Mouse (Mus musculus): ENCODE data around the gene Syt12. TPM values are rescaled to one million over a fixed set of nuclear protein-coding genes. Genes with fewer than 3 reads are reported as not detected.

Syt12 gene
- polyA plus RNA-seq, 1 experiment from 2014 or later = 2.5 TPM

GRCm38 (mm10) chr19:4404840-4405239 is 72.4 kb downstream of the Syt12 start:
- ATAC-seq (ENCODE audit: low FRiP score, low TSS enrichment) (no peak), DNase-seq (ENCODE audit: low spot score) (no peak)
- TF ChIP-seq CTCF (IDR thresholded peaks at IDR 0.05; ENCODE audit: low read depth) = no peak
- Histone ChIP-seq H3K27ac (replicated peaks) (no peak overlapping the region), H3K9ac (ENCODE audit: low read length) (no peak overlapping the region), H3K4me1 (replicated peaks; ENCODE audit: control insufficient read depth, insufficient read depth) (no peaks in the 10 kb centered on the region), H3K36me3 (ENCODE audit: control insufficient read depth, insufficient read depth, low read length) (no peaks in the 10 kb centered on the region), H3K9me3 (ENCODE audit: control insufficient read depth, low read length) (no peaks in the 10 kb centered on the region), H3K4me2 (replicated peaks; ENCODE audit: low read depth) (no peak overlapping the region), H3K27me3 (ENCODE audit: control insufficient read depth, insufficient read depth, low read length) (no peaks in the 10 kb centered on the region), H3K4me3 (ENCODE audit: low read depth, low read length) (no peak overlapping the region)
- 96% methylated on average over 2 of the region's 2 CpGs for whole genome bisulfite sequencing

- no peak for TF ChIP-seq CTCF (IDR thresholded peaks at IDR 0.05; ENCODE audit: low read depth)
- TF ChIP-seq EP300 (optimal IDR thresholded peaks at IDR 0.05) = no peak
- Histone ChIP-seq H3K4me3 (ENCODE audit: low read depth, low read length) (no peak overlapping the region), H3K9me3 (ENCODE audit: control insufficient read depth, low read length) (no peaks in the 10 kb centered on the region), H3K27me3 (ENCODE audit: control insufficient read depth, insufficient read depth, low read length) (no peaks in the 10 kb centered on the region), H3K9ac (ENCODE audit: low read length) (no peak overlapping the region), H3K4me1 (replicated peaks; ENCODE audit: control insufficient read depth, insufficient read depth) (no peaks in the 10 kb centered on the region), H3K4me2 (replicated peaks; ENCODE audit: low read depth) (no peak overlapping the region), H3K27ac (replicated peaks) (no peak overlapping the region), H3K36me3 (ENCODE audit: control insufficient read depth, insufficient read depth, low read length) (no peaks in the 10 kb centered on the region)
- no peak for DNase-seq (ENCODE audit: low spot score)
- 63% methylated on average over 4 of the region's 4 CpGs for WGBS
- no peak for ATAC-seq (ENCODE audit: low FRiP score, low TSS enrichment)
Measured at GRCm38 (mm10) chr19:4398959-4399358, 78.3 kb downstream of the Syt12 start.

- H3K4me3 ChIP-seq (ENCODE audit: low read depth, low read length) = peak overlapping the region; percentile 69
- H3K4me2 ChIP-seq (replicated peaks; ENCODE audit: low read depth) = peak overlapping the region; percentile 95
- H3K27ac ChIP-seq (replicated peaks) = peak overlapping the region; percentile 93
- H3K36me3 ChIP-seq (ENCODE audit: control insufficient read depth, insufficient read depth, low read length) = no peaks in the 10 kb centered on the region
- TF ChIP-seq EP300 (optimal IDR thresholded peaks at IDR 0.05) (no peak), CTCF (IDR thresholded peaks at IDR 0.05; ENCODE audit: low read depth) (no peak)
- no peak for ATAC-seq (ENCODE audit: low FRiP score, low TSS enrichment)
- peak overlapping the region; percentile 86 for H3K9ac ChIP-seq (ENCODE audit: low read length)
- DNase-seq (ENCODE audit: low spot score) = no peak
- no peaks in the 10 kb centered on the region for H3K4me1 ChIP-seq (replicated peaks; ENCODE audit: control insufficient read depth, insufficient read depth)
- 38% methylated on average over 8 of the region's 8 CpGs for WGBS
- H3K27me3 ChIP-seq (ENCODE audit: control insufficient read depth, insufficient read depth, low read length) = no peaks in the 10 kb centered on the region
- H3K9me3 ChIP-seq (ENCODE audit: control insufficient read depth, low read length) = no peaks in the 10 kb centered on the region
Measured at GRCm38 (mm10) chr19:4398630-4398948, 78.7 kb downstream of the Syt12 start.

GRCm38 (mm10) chr19:4397798-4398629 is 79.2 kb downstream of the Syt12 start, which contains the start of gene Kdm2a:
Kdm2a (minus strand) TSS chr19:4398285.
- Histone ChIP-seq H3K9ac (ENCODE audit: low read length) (peak within 1 kb of the TSS; percentile 86), H3K9me3 (ENCODE audit: control insufficient read depth, low read length) (no peaks in the 10 kb centered on the region), H3K4me2 (replicated peaks; ENCODE audit: low read depth) (peak within 1 kb of the TSS; percentile 95), H3K27ac (replicated peaks) (peak within 1 kb of the TSS; percentile 93), H3K4me1 (replicated peaks; ENCODE audit: control insufficient read depth, insufficient read depth) (no peaks in the 10 kb centered on the region), H3K4me3 (ENCODE audit: low read depth, low read length) (peak within 1 kb of the TSS; percentile 69), H3K36me3 (ENCODE audit: control insufficient read depth, insufficient read depth, low read length) (no peaks in the 10 kb centered on the region), H3K27me3 (ENCODE audit: control insufficient read depth, insufficient read depth, low read length) (no peaks in the 10 kb centered on the region)
- DNase-seq (ENCODE audit: low spot score) (peak; percentile 65), ATAC-seq (ENCODE audit: low FRiP score, low TSS enrichment) (peak; percentile 24)
- WGBS = 2% methylated on average over 75 of the region's 82 CpGs
- no peak for TF ChIP-seq CTCF (IDR thresholded peaks at IDR 0.05; ENCODE audit: low read depth)
- no peak for TF ChIP-seq EP300 (optimal IDR thresholded peaks at IDR 0.05)

GRCm38 (mm10) chr19:4396998-4397797 is 80.0 kb downstream of the Syt12 start:
- Histone ChIP-seq H3K4me3 (ENCODE audit: low read depth, low read length) (peak overlapping the region; percentile 100), H3K36me3 (ENCODE audit: control insufficient read depth, insufficient read depth, low read length) (no peaks in the 10 kb centered on the region), H3K9ac (ENCODE audit: low read length) (peak overlapping the region; percentile 100), H3K9me3 (ENCODE audit: control insufficient read depth, low read length) (no peaks in the 10 kb centered on the region), H3K4me2 (replicated peaks; ENCODE audit: low read depth) (peak overlapping the region; percentile 95), H3K4me1 (replicated peaks; ENCODE audit: control insufficient read depth, insufficient read depth) (no peaks in the 10 kb centered on the region), H3K27ac (replicated peaks) (peak overlapping the region; percentile 97), H3K27me3 (ENCODE audit: control insufficient read depth, insufficient read depth, low read length) (no peaks in the 10 kb centered on the region)
- TF ChIP-seq CTCF (IDR thresholded peaks at IDR 0.05; ENCODE audit: low read depth) = no peak
- no peak for TF ChIP-seq EP300 (optimal IDR thresholded peaks at IDR 0.05)
- DNase-seq (ENCODE audit: low spot score) = peak; percentile 100
- under 1% methylated on average over 42 of the region's 90 CpGs for WGBS
- ATAC-seq (ENCODE audit: low FRiP score, low TSS enrichment) = peak; percentile 96

Data from stomach, postnatal 0 days (tissue).